Mouse (Mus musculus) MEL (cell line): ENCODE measurements at regions not wholly inside any gene's neighbourhood (a gene's known extent, or its start where the extent isn't known, plus 50 kb on each side); places are given as distances from the start of the nearest gene placed in this dataset.

Experiments
- DNase-seq: peaks from one replicate; pipeline ENCODE4 v3.0.0; 2011; ENCODE audit warnings: low read depth, low spot score
- H3K27ac ChIP-seq: 2 replicates; pipeline ENCODE4 v1.5.1; 2012; ENCODE audit warnings: low read depth, mild to moderate bottlenecking, control low read depth, low read length, moderate library complexity; ENCODE audit not compliant: control insufficient read depth
- H3K27me3 ChIP-seq, 2 experiments: fragments of 150-350 bp in 1 of 2; sonication (generic) in 1 of 2; 2 replicates each; pipeline ENCODE4 v1.6.1; 2012; ENCODE audit warnings: low read length in 2 of 2, mild to moderate bottlenecking in 2 of 2, improper control_type of control experiment in 1 of 2, moderate library complexity in 1 of 2; ENCODE audit not compliant: insufficient read depth in 2 of 2, control insufficient read depth in 1 of 2
- H3K36me3 ChIP-seq, 2 experiments: 2 replicates each; pipeline ENCODE4 v1.6.1; 2012 to 2014; ENCODE audit warnings: low read length in 2 of 2, improper control_type of control experiment in 1 of 2, inconsistent platforms in 1 of 2, mild to moderate bottlenecking in 1 of 2; ENCODE audit not compliant: insufficient read depth in 2 of 2, control insufficient read depth in 1 of 2
- H3K4me1 ChIP-seq, 2 experiments: fragments of 150-350 bp in 1 of 2; sonication (generic) in 1 of 2; 2 replicates each; pipeline ENCODE4 v1.6.1; 2012; ENCODE audit warnings: low read length in 2 of 2, improper control_type of control experiment in 1 of 2, mild to moderate bottlenecking in 1 of 2; ENCODE audit not compliant: insufficient read depth in 2 of 2, control insufficient read depth in 1 of 2
- H3K4me3 ChIP-seq, 2 experiments: fragments of 150-350 bp in 1 of 2; sonication (generic) in 1 of 2; 2 replicates each; pipeline ENCODE4 v1.5.1; 2012; ENCODE audit warnings: low read depth in 2 of 2, low read length in 2 of 2, mild to moderate bottlenecking in 2 of 2, moderate library complexity in 2 of 2, control low read depth in 1 of 2, improper control_type of control experiment in 1 of 2; ENCODE audit not compliant: control insufficient read depth in 1 of 2, insufficient read depth in 1 of 2
- H3K79me2 ChIP-seq: 2 replicates; pipeline ENCODE4 v1.6.1; 2012; ENCODE audit warnings: mild to moderate bottlenecking, low read length, moderate library complexity; ENCODE audit not compliant: control insufficient read depth, poor library complexity, insufficient read depth
- H3K9ac ChIP-seq: 2 replicates; pipeline ENCODE4 v1.6.1; 2012; ENCODE audit warnings: low read depth, mild to moderate bottlenecking, control low read depth, low read length, moderate library complexity; ENCODE audit not compliant: control insufficient read depth, poor library complexity, severe bottlenecking
- H3K9me3 ChIP-seq: fragments of 150-350 bp; sonication (generic); replicated peaks from 2 replicates; pipeline ENCODE4 v1.6.1; 2012; ENCODE audit warnings: mild to moderate bottlenecking, low read length, improper control_type of control experiment, moderate library complexity; ENCODE audit not compliant: insufficient read depth
- BHLHE40 ChIP-seq: IDR thresholded peaks from 2 replicates; pipeline ENCODE4 v1.6.1; 2012; ENCODE audit warnings: low read depth, mild to moderate bottlenecking, inconsistent platforms, low read length, improper control_type of control experiment, borderline replicate concordance
- CHD1 ChIP-seq: IDR thresholded peaks from 2 replicates; pipeline ENCODE4 v1.6.1; 2012; ENCODE audit warnings: low read depth, mild to moderate bottlenecking, inconsistent platforms, low read length, improper control_type of control experiment
- CTCF ChIP-seq, 3 experiments: IDR thresholded peaks in 2 of 3; conservative IDR thresholded peaks in 1 of 3; 2 replicates each; pipeline ENCODE4 v1.5.1; 2011 to 2012; ENCODE audit warnings: low read length in 3 of 3, low read depth in 2 of 3, mild to moderate bottlenecking in 2 of 3, improper control_type of control experiment in 1 of 3, inconsistent platforms in 1 of 3, mixed read lengths in 1 of 3, moderate library complexity in 1 of 3; ENCODE audit not compliant: control insufficient read depth in 1 of 3, insufficient read depth in 1 of 3, poor library complexity in 1 of 3, severe bottlenecking in 1 of 3
- ELF1 ChIP-seq: IDR thresholded peaks from 2 replicates; pipeline ENCODE4 v1.6.1; 2014; ENCODE audit warnings: low read depth, mild to moderate bottlenecking, inconsistent platforms, low read length, improper control_type of control experiment, moderate library complexity
- ETS1 ChIP-seq: IDR thresholded peaks from 2 replicates; pipeline ENCODE4 v1.6.1; 2012; ENCODE audit warnings: low read depth, mild to moderate bottlenecking, inconsistent platforms, low read length, improper control_type of control experiment, moderate library complexity
- GABPA ChIP-seq: IDR thresholded peaks from 2 replicates; pipeline ENCODE4 v1.6.1; 2012; ENCODE audit warnings: low read depth, mild to moderate bottlenecking, inconsistent platforms, low read length, improper control_type of control experiment, moderate library complexity
- GATA1 ChIP-seq: IDR thresholded peaks from 2 replicates; pipeline ENCODE4 v1.6.1; 2011; ENCODE audit warnings: low read depth, low read length, improper control_type of control experiment
- HCFC1 ChIP-seq: IDR thresholded peaks from 2 replicates; pipeline ENCODE4 v1.6.1; 2012; ENCODE audit warnings: low read depth, mild to moderate bottlenecking, inconsistent platforms, low read length, improper control_type of control experiment, moderate library complexity
- KAT2A ChIP-seq: conservative IDR thresholded peaks from 2 replicates; pipeline ENCODE4 v1.6.1; 2012; ENCODE audit warnings: low read depth, low read length, improper control_type of control experiment, inconsistent platforms
- MAFK ChIP-seq: IDR thresholded peaks from 2 replicates; pipeline ENCODE4 v1.6.1; 2011; ENCODE audit warnings: low read depth, mild to moderate bottlenecking, low read length, improper control_type of control experiment, borderline replicate concordance
- MAX ChIP-seq: IDR thresholded peaks from 2 replicates; pipeline ENCODE4 v1.6.1; 2011; ENCODE audit warnings: low read length, improper control_type of control experiment
- MAZ ChIP-seq: IDR thresholded peaks from 2 replicates; pipeline ENCODE4 v1.6.1; 2012; ENCODE audit warnings: low read depth, mild to moderate bottlenecking, inconsistent platforms, low read length, improper control_type of control experiment
- MEF2A ChIP-seq: IDR thresholded peaks from 2 replicates; pipeline ENCODE4 v1.6.1; 2014; ENCODE audit warnings: low read depth, mild to moderate bottlenecking, inconsistent platforms, low read length, improper control_type of control experiment; ENCODE audit not compliant: poor library complexity, insufficient replicate concordance, severe bottlenecking; ENCODE audit errors: extremely low read depth
- MXI1 ChIP-seq: IDR thresholded peaks from 2 replicates; pipeline ENCODE4 v1.6.1; 2011; ENCODE audit warnings: mild to moderate bottlenecking, low read depth, low read length, improper control_type of control experiment
- MYC ChIP-seq: IDR thresholded peaks from 2 replicates; pipeline ENCODE4 v1.6.1; 2011; ENCODE audit warnings: low read depth, mild to moderate bottlenecking, low read length, improper control_type of control experiment, moderate library complexity
- NRF1 ChIP-seq: IDR thresholded peaks from 2 replicates; pipeline ENCODE4 v1.6.1; 2014; ENCODE audit warnings: low read depth, mild to moderate bottlenecking, inconsistent platforms, low read length, improper control_type of control experiment, moderate library complexity; ENCODE audit not compliant: poor library complexity, insufficient read depth, severe bottlenecking
- POLR2AphosphoS5 ChIP-seq: IDR thresholded peaks from 2 replicates; pipeline ENCODE4 v1.6.1; 2012; ENCODE audit warnings: low read depth, borderline replicate concordance, mild to moderate bottlenecking, inconsistent platforms, low read length, moderate library complexity, mixed read lengths
- RAD21 ChIP-seq: IDR thresholded peaks from 2 replicates; pipeline ENCODE4 v1.6.1; 2011; ENCODE audit warnings: mild to moderate bottlenecking, low read depth, low read length, improper control_type of control experiment
- SIN3A ChIP-seq: IDR thresholded peaks from 2 replicates; pipeline ENCODE4 v1.6.1; 2012; ENCODE audit warnings: low read length, improper control_type of control experiment, inconsistent platforms
- SMC3 ChIP-seq: IDR thresholded peaks from 2 replicates; pipeline ENCODE4 v1.6.1; 2011; ENCODE audit warnings: low read depth, low read length, improper control_type of control experiment
- TAL1 ChIP-seq: IDR thresholded peaks from 2 replicates; pipeline ENCODE4 v1.6.1; 2012; ENCODE audit warnings: mild to moderate bottlenecking, inconsistent platforms, low read length, moderate library complexity, mixed read lengths
- TBP ChIP-seq: IDR thresholded peaks from 2 replicates; pipeline ENCODE4 v1.8.0; 2011; ENCODE audit warnings: low read depth, low read length, improper control_type of control experiment
- TCF12 ChIP-seq: IDR thresholded peaks from 2 replicates; pipeline ENCODE4 v1.6.1; 2014; ENCODE audit warnings: low read depth, mild to moderate bottlenecking, inconsistent platforms, low read length, improper control_type of control experiment, moderate library complexity
- USF1 ChIP-seq: IDR thresholded peaks from 2 replicates; pipeline ENCODE4 v1.6.1; 2014; ENCODE audit warnings: low read depth, mild to moderate bottlenecking, inconsistent platforms, low read length, improper control_type of control experiment, moderate library complexity
- ZC3H11A ChIP-seq: IDR thresholded peaks from 2 replicates; pipeline ENCODE4 v1.6.1; 2012; ENCODE audit warnings: low read depth, mild to moderate bottlenecking, inconsistent platforms, low read length, improper control_type of control experiment
- ZMIZ1 ChIP-seq: IDR thresholded peaks from 2 replicates; pipeline ENCODE4 v1.6.1; 2012; ENCODE audit warnings: low read depth, mild to moderate bottlenecking, inconsistent platforms, low read length, improper control_type of control experiment, moderate library complexity

- H3K27me3 ChIP-seq = no peaks in the 10 kb centered on the region
- no peaks in the 10 kb centered on the region for H3K79me2 ChIP-seq
- TF ChIP-seq HCFC1 = no peak
- TF ChIP-seq KAT2A = no peak
- no peak for TF ChIP-seq ZMIZ1
- no peak for TF ChIP-seq TBP
- no peak for TF ChIP-seq POLR2AphosphoS5
- TF ChIP-seq, all 39 proteins: peak for 0
- no peak for DNase-seq
- no peak overlapping the region for H3K9ac ChIP-seq
- no peaks in the 10 kb centered on the region for H3K9me3 ChIP-seq
- H3K4me3 ChIP-seq = no peak overlapping the region
- H3K36me3 ChIP-seq = no peaks in the 10 kb centered on the region
- H3K4me1 ChIP-seq = no peaks in the 10 kb centered on the region
- no peak overlapping the region for H3K27ac ChIP-seq
Observed at GRCm38 (mm10) chr3:39460183-39460888, 573.6 kb downstream of the Fat4 start.

GRCm38 (mm10) chr3:39461561-39461960, 574.8 kb downstream of the Fat4 start:
- TF ChIP-seq ELF1 (no peak), CHD1 (no peak), MAZ (no peak), TAL1 (no peak), KAT2A (no peak), CTCF (IDR thresholded peaks at IDR 0.05 in 2 of 3, conservative IDR thresholded peaks at IDR 0.05 in 1 of 3; ENCODE audit: control insufficient read depth in 1 of 3, insufficient read depth in 1 of 3, low read depth in 2 of 3, low read length in 3 of 3, poor library complexity in 1 of 3, severe bottlenecking in 1 of 3) (no peak), RAD21 (no peak), HCFC1 (no peak), GABPA (no peak)
- TF ChIP-seq, all 39 proteins: peak for 0
- no peak for DNase-seq

DNA sequence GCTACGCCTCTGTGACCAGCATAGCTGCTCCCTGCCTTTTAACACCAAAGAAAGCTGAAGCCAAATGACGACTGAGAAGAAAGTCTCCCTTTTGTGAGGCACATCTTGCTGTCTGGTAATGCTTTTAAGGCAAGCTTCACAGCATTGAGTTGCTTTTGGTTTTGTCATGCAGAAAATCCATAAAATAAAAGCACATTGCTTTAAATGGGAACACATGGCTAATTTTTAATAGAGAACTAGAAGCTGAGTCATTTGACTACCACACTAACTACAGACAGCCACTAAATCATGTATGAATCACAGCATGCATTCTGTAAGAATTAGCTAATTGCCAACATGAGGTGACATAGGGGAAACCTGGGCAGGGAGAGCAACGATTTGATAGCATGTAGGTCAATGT, 579.1 kb downstream of the Fat4 start:
- H3K27me3 ChIP-seq = no peaks in the 10 kb centered on the region
- no peak overlapping the region for H3K4me3 ChIP-seq
- H3K9me3 ChIP-seq = no peaks in the 10 kb centered on the region
- DNase-seq = no peak
- H3K9ac ChIP-seq = no peak overlapping the region
- H3K27ac ChIP-seq = no peak overlapping the region
- no peak for TF ChIP-seq TCF12
- TF ChIP-seq MAX = no peak
- no peak for TF ChIP-seq MEF2A
- no peak for TF ChIP-seq TAL1
- no peak for TF ChIP-seq CHD1
- TF ChIP-seq MAFK = no peak
- TF ChIP-seq SMC3 = no peak
- TF ChIP-seq NRF1 = no peak
- no peak for TF ChIP-seq MXI1
- no peak for TF ChIP-seq MYC
- TF ChIP-seq BHLHE40 = no peak
- no peak for TF ChIP-seq POLR2AphosphoS5
- TF ChIP-seq SIN3A = no peak
- no peak for TF ChIP-seq GATA1
- TF ChIP-seq ZC3H11A = no peak
- TF ChIP-seq USF1 = no peak
- TF ChIP-seq ETS1 = no peak
- H3K36me3 ChIP-seq = no peaks in the 10 kb centered on the region
- no peaks in the 10 kb centered on the region for H3K79me2 ChIP-seq
- no peaks in the 10 kb centered on the region for H3K4me1 ChIP-seq

More at GRCm38 (mm10) chr3:39461561-39461960, 574.8 kb downstream of the Fat4 start:
- Histone ChIP-seq H3K4me3 (no peak overlapping the region), H3K9me3 (no peaks in the 10 kb centered on the region), H3K36me3 (no peaks in the 10 kb centered on the region), H3K27ac (no peak overlapping the region), H3K4me1 (no peaks in the 10 kb centered on the region), H3K27me3 (no peaks in the 10 kb centered on the region), H3K9ac (no peak overlapping the region), H3K79me2 (no peaks in the 10 kb centered on the region)
